Mouse (Mus musculus): ENCODE data around the gene Vmn1r138. TPM values are rescaled to one million over a fixed set of nuclear protein-coding genes. Genes with fewer than 3 reads are reported as not detected.
"Not testable (repeated sequence)": the region's sequence is repeated elsewhere in the genome, so short reads cannot be mapped to it uniquely, and the experiment has no call there.

Vmn1r138 gene
- polyA plus RNA-seq (2014; fragmentation: Nextera tagmentation; extraction: Ambion mirVana) = not detected in 2 replicates

DNA sequence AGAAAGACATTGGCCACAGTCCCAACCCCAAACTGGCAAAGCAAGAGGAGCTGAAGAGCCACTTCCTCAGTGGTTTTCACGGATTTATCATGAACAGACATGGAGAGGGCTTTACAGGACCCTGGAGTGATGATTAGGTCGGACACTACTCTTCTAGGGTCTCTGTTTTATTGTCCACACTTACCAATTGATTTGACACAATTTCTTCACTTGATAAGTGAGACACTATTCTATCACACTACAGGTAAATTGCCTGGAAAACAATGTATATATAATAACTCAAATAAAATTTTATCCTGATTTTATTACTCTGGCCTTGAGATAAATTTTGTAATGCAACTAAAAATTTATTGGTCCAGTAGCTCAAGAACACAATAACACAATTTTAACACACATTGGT lies at the start of gene Vmn1r138:
Gene Vmn1r138 (minus strand): TSS at position 101 of the 400 bp plus-strand sequence.
- H3K4me2 ChIP-seq (ENCODE audit: low read length); H3K36me3 ChIP-seq (ENCODE audit: control insufficient read depth, insufficient read depth, low read length); H3K27me3 ChIP-seq (replicated peaks; ENCODE audit: control insufficient read depth, insufficient read depth, low read length); DNase-seq (ENCODE audit: low spot score); H3K9me3 ChIP-seq (replicated peaks; ENCODE audit: control insufficient read depth, low read length); ATAC-seq; H3K9ac ChIP-seq (ENCODE audit: low read length); H3K4me3 ChIP-seq (ENCODE audit: low read depth, low read length); H3K27ac ChIP-seq (ENCODE audit: low read depth, low read length); H3K4me1 ChIP-seq (ENCODE audit: control insufficient read depth, insufficient read depth, low read length): not testable (repeated sequence)
- WGBS = no CpG with 5 or more reads among the region's 2 CpGs

- not testable (repeated sequence) for ATAC-seq; H3K4me1 ChIP-seq (ENCODE audit: control insufficient read depth, insufficient read depth, low read length); H3K27ac ChIP-seq (ENCODE audit: low read depth, low read length); H3K4me2 ChIP-seq (ENCODE audit: low read length); H3K4me3 ChIP-seq (ENCODE audit: low read depth, low read length); DNase-seq (ENCODE audit: low spot score); H3K9me3 ChIP-seq (replicated peaks; ENCODE audit: control insufficient read depth, low read length); H3K27me3 ChIP-seq (replicated peaks; ENCODE audit: control insufficient read depth, insufficient read depth, low read length); H3K9ac ChIP-seq (ENCODE audit: low read length); H3K36me3 ChIP-seq (ENCODE audit: control insufficient read depth, insufficient read depth, low read length)
- no CpG with 5 or more reads among the region's 7 CpGs for WGBS
Observed at GRCm38 (mm10) chr7:22068757-22069156, 40.1 kb upstream of the Vmn1r138 start, which contains the start of gene Vmn1r139. Gene Vmn1r139 (plus strand): TSS chr7:22069057.

- no CpG with 5 or more reads among the region's 1 CpGs for WGBS
- not testable (repeated sequence) for DNase-seq (ENCODE audit: low spot score); H3K4me3 ChIP-seq (ENCODE audit: low read depth, low read length); H3K9me3 ChIP-seq (replicated peaks; ENCODE audit: control insufficient read depth, low read length); H3K27ac ChIP-seq (ENCODE audit: low read depth, low read length); H3K27me3 ChIP-seq (replicated peaks; ENCODE audit: control insufficient read depth, insufficient read depth, low read length); ATAC-seq; H3K4me1 ChIP-seq (ENCODE audit: control insufficient read depth, insufficient read depth, low read length); H3K9ac ChIP-seq (ENCODE audit: low read length); H3K36me3 ChIP-seq (ENCODE audit: control insufficient read depth, insufficient read depth, low read length); H3K4me2 ChIP-seq (ENCODE audit: low read length)
Observed at GRCm38 (mm10) chr7:22056205-22056604, 27.5 kb upstream of the Vmn1r138 start, which contains the start of gene Gm6176. Gene Gm6176 (minus strand): TSS chr7:22056305.

GRCm38 (mm10) chr7:21994287-21994686 lies 34.4 kb downstream of the Vmn1r138 start, which contains the start of gene Vmn1r137:
Gene Vmn1r137 (plus strand): TSS chr7:21994587.
- not testable (repeated sequence) for H3K27me3 ChIP-seq (replicated peaks; ENCODE audit: control insufficient read depth, insufficient read depth, low read length); ATAC-seq; H3K9ac ChIP-seq (ENCODE audit: low read length); H3K36me3 ChIP-seq (ENCODE audit: control insufficient read depth, insufficient read depth, low read length); H3K27ac ChIP-seq (ENCODE audit: low read depth, low read length); DNase-seq (ENCODE audit: low spot score); H3K9me3 ChIP-seq (replicated peaks; ENCODE audit: control insufficient read depth, low read length); H3K4me2 ChIP-seq (ENCODE audit: low read length); H3K4me3 ChIP-seq (ENCODE audit: low read depth, low read length); H3K4me1 ChIP-seq (ENCODE audit: control insufficient read depth, insufficient read depth, low read length)
- WGBS = no CpG with 5 or more reads among the region's 3 CpGs

Other genes with a start within 250 kb of the Vmn1r138 start
- not detected in 2 replicates for gene Gm4177, start 232.2 kb downstream of the Vmn1r138 start, polyA plus RNA-seq (2014; fragmentation: Nextera tagmentation; extraction: Ambion mirVana)
- not detected in 2 replicates for gene Vmn1r135, start 196.5 kb downstream of the Vmn1r138 start, polyA plus RNA-seq (2014; fragmentation: Nextera tagmentation; extraction: Ambion mirVana)
- not detected in 2 replicates for gene Gm5725, start 184.6 kb downstream of the Vmn1r138 start, polyA plus RNA-seq (2014; fragmentation: Nextera tagmentation; extraction: Ambion mirVana)
- gene Gm5891, start 107.6 kb downstream of the Vmn1r138 start, polyA plus RNA-seq (2014; fragmentation: Nextera tagmentation; extraction: Ambion mirVana) = not detected in 2 replicates
- gene Vmn1r137, start 34.3 kb downstream of the Vmn1r138 start, polyA plus RNA-seq (2014; fragmentation: Nextera tagmentation; extraction: Ambion mirVana) = not detected in 2 replicates
- not detected in 2 replicates for gene Gm6176, start 27.4 kb upstream of the Vmn1r138 start, polyA plus RNA-seq (2014; fragmentation: Nextera tagmentation; extraction: Ambion mirVana)
- not detected in 2 replicates for gene Vmn1r139, start 40.2 kb upstream of the Vmn1r138 start, polyA plus RNA-seq (2014; fragmentation: Nextera tagmentation; extraction: Ambion mirVana)
- not detected in 2 replicates for gene Gm16451, start 89.3 kb upstream of the Vmn1r138 start, polyA plus RNA-seq (2014; fragmentation: Nextera tagmentation; extraction: Ambion mirVana)
- not detected in 2 replicates for gene Gm10666, start 105.8 kb upstream of the Vmn1r138 start, polyA plus RNA-seq (2014; fragmentation: Nextera tagmentation; extraction: Ambion mirVana)
- not detected in 2 replicates for gene Vmn1r142, start 135.1 kb upstream of the Vmn1r138 start, polyA plus RNA-seq (2014; fragmentation: Nextera tagmentation; extraction: Ambion mirVana)
- gene Vmn1r143, start 160.5 kb upstream of the Vmn1r138 start, polyA plus RNA-seq (2014; fragmentation: Nextera tagmentation; extraction: Ambion mirVana) = not detected in 2 replicates
- gene Gm8653, start 172.4 kb upstream of the Vmn1r138 start, polyA plus RNA-seq (2014; fragmentation: Nextera tagmentation; extraction: Ambion mirVana) = not detected in 2 replicates
- not detected in 2 replicates for gene Gm8453, start 200.6 kb upstream of the Vmn1r138 start, polyA plus RNA-seq (2014; fragmentation: Nextera tagmentation; extraction: Ambion mirVana)